Mouse (Mus musculus) midbrain, embryonic 13.5 days (tissue): Measurements from ENCODE around the gene Sorbs1. TPM values are rescaled to one million over a fixed set of nuclear protein-coding genes. Genes with fewer than 3 reads are reported as not detected.

Experiments
- ATAC-seq: fragments of 200-750 bp; cut with Nextera tagmentation; 2 replicates; pipeline ENCODE4 v1.8.0; 2017; ENCODE audit warnings: mild to moderate bottlenecking, moderate TSS enrichment, moderate library complexity
- H3K27ac ChIP-seq: fragments of 300-500 bp; sonication (generic); 2 replicates; pipeline ENCODE4 v1.5.1; 2015; ENCODE audit warnings: inconsistent platforms, mild to moderate bottlenecking, moderate library complexity
- H3K27me3 ChIP-seq: fragments of 300-500 bp; sonication (generic); 2 replicates; pipeline ENCODE4 v1.6.1; 2015; ENCODE audit warnings: mild to moderate bottlenecking, inconsistent platforms
- H3K36me3 ChIP-seq: fragments of 300-500 bp; sonication (generic); 2 replicates; pipeline ENCODE4 v1.6.1; 2015; ENCODE audit warnings: mild to moderate bottlenecking, inconsistent platforms
- H3K4me1 ChIP-seq: fragments of 300-500 bp; sonication (generic); replicated peaks from 2 replicates; pipeline ENCODE4 v1.6.1; 2015; ENCODE audit warnings: inconsistent platforms
- H3K4me2 ChIP-seq: fragments of 300-500 bp; sonication (generic); replicated peaks from 2 replicates; pipeline ENCODE4 v1.6.1; 2015; ENCODE audit warnings: moderate library complexity, mild to moderate bottlenecking, inconsistent platforms
- H3K4me3 ChIP-seq: fragments of 300-500 bp; sonication (generic); replicated peaks from 2 replicates; pipeline ENCODE4 v1.5.1; 2015; ENCODE audit warnings: mild to moderate bottlenecking, inconsistent platforms
- H3K9ac ChIP-seq: fragments of 300-500 bp; sonication (generic); replicated peaks from 2 replicates; pipeline ENCODE4 v1.6.1; 2015; ENCODE audit warnings: mild to moderate bottlenecking, inconsistent platforms
- H3K9me3 ChIP-seq: fragments of 300-500 bp; sonication (generic); 2 replicates; pipeline ENCODE4 v1.6.1; 2016; ENCODE audit warnings: mild to moderate bottlenecking, inconsistent platforms
- WGBS: fragments of 180-500 bp; shearing (Covaris S2); methylation state at CpG from one replicate; pipeline ENCODE4 v1.1.7; 2015; 5-methylcytosine and 5-hydroxymethylcytosine counted together
- polyA plus RNA-seq: library from polyadenylated mRNA; unstranded; fragments of >200 nt; fragmentation: Nextera tagmentation; extraction: Ambion mirVana; gene quantifications from 2 replicates; pipeline ENCODE4 v1.2.1, GENCODE M21; 2015

The Sorbs1 gene
- polyA plus RNA-seq, 1 experiment from 2014 or later = 78.7 TPM

DNA sequence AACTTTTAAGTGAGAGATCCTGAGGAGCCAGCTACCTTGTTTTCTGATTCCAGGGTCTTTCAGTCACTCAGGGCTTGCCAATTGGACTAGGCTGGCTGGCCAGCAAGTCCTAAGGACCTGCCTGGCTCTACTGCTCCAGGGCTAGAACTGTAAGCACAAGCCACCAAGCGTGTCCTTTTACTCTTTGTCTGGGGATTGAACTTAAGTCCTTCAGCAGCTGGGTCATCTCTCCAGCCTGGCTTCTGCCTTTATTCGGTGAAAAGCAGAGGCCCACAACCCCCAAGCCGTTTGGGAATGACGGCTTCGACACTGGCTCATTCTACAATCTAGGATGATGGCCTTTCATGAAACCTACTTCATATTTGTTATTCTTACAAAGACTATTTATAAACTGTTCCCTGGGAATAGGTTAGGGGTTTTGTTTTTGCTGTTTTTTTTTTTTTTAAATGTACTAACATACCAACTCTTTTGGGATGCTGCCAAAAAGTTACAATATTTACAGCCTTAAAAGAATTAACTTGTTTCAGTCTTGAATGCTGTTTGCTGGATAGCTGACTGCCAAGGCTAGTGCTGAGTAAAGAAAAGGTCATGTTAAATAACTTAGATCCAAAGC, 167.2 kb downstream of the Sorbs1 start:
- H3K36me3 ChIP-seq = 0 out of 2 replicates have a peak, but pooled peaks cover 5% of the 10 kb centered on the region
- H3K4me1 ChIP-seq = peaks cover 31% of the 10 kb centered on the region
- no peak overlapping the region for H3K9ac ChIP-seq
- H3K27ac ChIP-seq = no peak overlapping the region; the same call in 1 of the 2 replicates
- 60% methylated on average over 5 of the region's 5 CpGs for WGBS
- no peaks in the 10 kb centered on the region for H3K27me3 ChIP-seq
- no peak for ATAC-seq
- H3K4me3 ChIP-seq = no peak overlapping the region
- no peak overlapping the region for H3K4me2 ChIP-seq
- H3K9me3 ChIP-seq = no peaks in the 10 kb centered on the region

- WGBS = 21% methylated on average over 5 of the region's 5 CpGs
Observed at GRCm38 (mm10) chr19:40345684-40346083, 167.9 kb downstream of the Sorbs1 start.

DNA sequence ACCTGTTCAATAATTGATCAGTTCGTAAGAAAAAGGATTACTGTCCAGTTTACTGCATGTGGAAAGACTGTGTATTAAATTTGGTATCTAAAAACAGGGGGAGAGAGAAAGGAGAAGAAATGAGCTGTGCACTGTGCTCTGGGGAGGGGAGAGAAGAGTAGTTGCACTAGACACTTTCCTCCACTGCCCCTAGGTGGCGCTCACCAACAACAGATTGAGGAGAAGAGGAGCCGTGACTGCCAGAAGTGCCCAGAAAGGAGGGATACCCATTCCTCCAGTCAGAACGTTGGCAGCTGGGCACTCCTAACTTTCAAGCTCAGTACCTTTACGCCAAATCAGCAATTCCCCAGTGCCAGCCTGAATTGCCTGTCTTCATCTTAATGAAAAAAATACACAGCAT, 170.6 kb downstream of the Sorbs1 start:
- H3K9me3 ChIP-seq = no peaks in the 10 kb centered on the region
- peaks cover 4% of the 10 kb centered on the region for H3K4me1 ChIP-seq
- ATAC-seq = peak; percentile 68
- H3K27ac ChIP-seq = no peak overlapping the region
- no peaks in the 10 kb centered on the region for H3K27me3 ChIP-seq
- 6% methylated on average over 5 of the region's 5 CpGs for WGBS
- H3K4me2 ChIP-seq = no peak overlapping the region
- H3K9ac ChIP-seq = no peak overlapping the region
- no peak overlapping the region for H3K4me3 ChIP-seq
- peaks cover 8% of the 10 kb centered on the region; the same call in 1 of the 2 replicates for H3K36me3 ChIP-seq

More at GRCm38 (mm10) chr19:40345684-40346083, 167.9 kb downstream of the Sorbs1 start:
- H3K36me3 ChIP-seq = 0 out of 2 replicates have a peak, but pooled peaks cover 2% of the 10 kb centered on the region
- peaks cover 29% of the 10 kb centered on the region for H3K4me1 ChIP-seq
- H3K27me3 ChIP-seq = no peaks in the 10 kb centered on the region
- no peak overlapping the region for H3K9ac ChIP-seq
- no peak for ATAC-seq
- H3K4me2 ChIP-seq = no peak overlapping the region
- H3K9me3 ChIP-seq = no peaks in the 10 kb centered on the region
- H3K4me3 ChIP-seq = no peak overlapping the region
- H3K27ac ChIP-seq = no peak overlapping the region

DNA sequence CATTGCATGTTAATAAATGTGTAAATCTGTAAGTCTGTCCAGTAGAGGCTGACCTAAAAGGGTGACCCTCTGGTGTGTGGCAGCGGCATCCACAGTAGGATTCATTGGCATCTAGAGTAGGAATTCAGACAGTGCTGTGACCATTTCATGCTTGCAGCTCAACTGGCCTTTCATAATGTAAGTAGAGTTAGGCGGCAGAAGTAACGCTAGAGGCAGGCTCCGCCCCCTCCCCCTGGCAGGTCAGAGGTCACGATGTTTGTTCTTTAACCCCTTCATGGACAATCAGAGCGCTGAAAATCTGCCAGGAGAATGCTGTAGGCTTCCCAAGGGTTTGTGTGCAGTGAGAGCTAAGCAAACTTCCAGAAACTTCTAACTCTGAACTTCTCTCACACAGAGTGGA, 172.4 kb downstream of the Sorbs1 start:
- H3K4me1 ChIP-seq = no peaks in the 10 kb centered on the region
- ATAC-seq = no peak
- H3K9ac ChIP-seq = no peak overlapping the region
- no peaks in the 10 kb centered on the region for H3K27me3 ChIP-seq
- 11% methylated on average over 6 of the region's 6 CpGs for WGBS
- H3K9me3 ChIP-seq = no peaks in the 10 kb centered on the region
- no peak overlapping the region for H3K27ac ChIP-seq
- H3K4me2 ChIP-seq = no peak overlapping the region
- H3K36me3 ChIP-seq = peaks cover 7% of the 10 kb centered on the region; the same call in 1 of the 2 replicates
- no peak overlapping the region for H3K4me3 ChIP-seq

DNA sequence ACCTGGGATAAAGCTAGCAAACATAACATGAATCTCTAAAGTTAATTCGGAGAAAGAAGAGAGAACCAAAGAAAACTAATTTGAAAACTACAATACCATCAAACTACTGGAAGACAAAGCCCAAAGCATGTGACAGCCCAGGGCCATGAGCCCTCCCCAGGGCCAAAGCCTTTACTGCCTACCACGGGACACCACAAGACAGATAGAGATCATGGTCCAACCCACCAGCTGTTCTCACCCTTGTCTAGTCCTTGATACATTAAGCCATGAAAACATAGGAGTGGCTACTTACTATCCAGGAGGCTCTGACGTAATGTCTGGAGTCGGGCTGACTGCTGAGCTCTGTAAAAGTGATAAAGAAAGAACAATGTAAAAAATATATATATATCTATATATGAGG, 176.9 kb downstream of the Sorbs1 start:
- H3K27ac ChIP-seq = no peak overlapping the region
- H3K4me3 ChIP-seq = no peak overlapping the region
- H3K4me1 ChIP-seq = no peaks in the 10 kb centered on the region
- no peaks in the 10 kb centered on the region for H3K27me3 ChIP-seq
- WGBS = 84% methylated on average over 4 of the region's 4 CpGs
- ATAC-seq = no peak
- no peak overlapping the region for H3K9ac ChIP-seq
- H3K36me3 ChIP-seq = peaks cover 13% of the 10 kb centered on the region; the same call in 1 of the 2 replicates
- no peak overlapping the region for H3K4me2 ChIP-seq
- H3K9me3 ChIP-seq = no peaks in the 10 kb centered on the region

- WGBS = 37% methylated on average over 5 of the region's 5 CpGs
Observed at GRCm38 (mm10) chr19:40333905-40334304, 179.7 kb downstream of the Sorbs1 start.

GRCm38 (mm10) chr19:40333081-40333480, 180.5 kb downstream of the Sorbs1 start:
- Histone ChIP-seq H3K9ac (no peak overlapping the region), H3K4me3 (no peak overlapping the region), H3K36me3 (0 out of 2 replicates have a peak, but pooled peaks cover 8% of the 10 kb centered on the region), H3K9me3 (no peaks in the 10 kb centered on the region), H3K4me1 (no peaks in the 10 kb centered on the region), H3K27me3 (no peaks in the 10 kb centered on the region), H3K27ac (no peak overlapping the region), H3K4me2 (no peak overlapping the region)
- ATAC-seq = no peak
- 92% methylated on average over 4 of the region's 4 CpGs for WGBS

More at GRCm38 (mm10) chr19:40333905-40334304, 179.7 kb downstream of the Sorbs1 start:
- no peak overlapping the region for H3K27ac ChIP-seq
- no peaks in the 10 kb centered on the region for H3K9me3 ChIP-seq
- no peak overlapping the region for H3K4me2 ChIP-seq
- no peak overlapping the region for H3K4me3 ChIP-seq
- no peaks in the 10 kb centered on the region for H3K27me3 ChIP-seq
- ATAC-seq = no peak
- no peaks in the 10 kb centered on the region for H3K4me1 ChIP-seq
- H3K36me3 ChIP-seq = peaks cover 13% of the 10 kb centered on the region; the same call in 1 of the 2 replicates
- no peak overlapping the region for H3K9ac ChIP-seq

GRCm38 (mm10) chr19:40332303-40332702, 181.3 kb downstream of the Sorbs1 start:
- no peak for ATAC-seq
- H3K4me3 ChIP-seq = no peak overlapping the region
- WGBS = 96% methylated on average over 6 of the region's 6 CpGs

GRCm38 (mm10) chr19:40331846-40332245, 181.7 kb downstream of the Sorbs1 start:
- 63% methylated on average over 6 of the region's 6 CpGs for WGBS
- H3K27ac ChIP-seq = no peak overlapping the region
- H3K4me2 ChIP-seq = no peak overlapping the region
- H3K4me1 ChIP-seq = no peaks in the 10 kb centered on the region
- H3K9me3 ChIP-seq = no peaks in the 10 kb centered on the region
- H3K27me3 ChIP-seq = no peaks in the 10 kb centered on the region
- no peak overlapping the region for H3K4me3 ChIP-seq
- peaks cover 13% of the 10 kb centered on the region for H3K36me3 ChIP-seq
- no peak overlapping the region for H3K9ac ChIP-seq
- ATAC-seq = no peak

More at GRCm38 (mm10) chr19:40332303-40332702, 181.3 kb downstream of the Sorbs1 start:
- Histone ChIP-seq H3K9me3 (no peaks in the 10 kb centered on the region), H3K27ac (no peak overlapping the region), H3K4me1 (no peaks in the 10 kb centered on the region), H3K4me2 (no peak overlapping the region), H3K36me3 (peaks cover 9% of the 10 kb centered on the region), H3K9ac (no peak overlapping the region), H3K27me3 (no peaks in the 10 kb centered on the region)

DNA sequence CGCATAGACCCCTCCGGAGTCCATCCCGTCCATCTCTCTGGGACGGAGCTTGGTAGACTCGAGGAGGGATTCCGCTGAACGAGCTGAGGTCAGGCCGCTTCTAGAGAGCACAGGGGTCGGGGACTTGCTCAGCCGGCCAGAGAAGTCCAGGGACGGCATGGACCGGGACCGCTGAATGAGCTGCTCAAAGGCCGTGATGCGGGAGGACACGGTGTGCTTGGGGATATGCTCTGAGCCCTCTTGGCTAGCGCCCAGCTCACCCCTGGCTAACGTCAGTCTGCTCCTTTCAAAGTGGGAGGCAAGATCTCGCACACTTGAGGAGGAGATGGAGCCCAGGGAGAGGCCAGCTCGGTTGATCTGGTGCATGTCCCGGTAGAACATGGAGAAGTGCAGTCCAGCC, 187.5 kb downstream of the Sorbs1 start:
- no peaks in the 10 kb centered on the region for H3K27me3 ChIP-seq
- no peaks in the 10 kb centered on the region for H3K9me3 ChIP-seq
- no peak for ATAC-seq
- no peak overlapping the region for H3K27ac ChIP-seq
- no peak overlapping the region for H3K9ac ChIP-seq
- H3K4me3 ChIP-seq = no peak overlapping the region
- 95% methylated on average over 21 of the region's 21 CpGs for WGBS
- H3K36me3 ChIP-seq = peaks cover 48% of the 10 kb centered on the region
- no peak overlapping the region for H3K4me2 ChIP-seq
- no peaks in the 10 kb centered on the region for H3K4me1 ChIP-seq

DNA sequence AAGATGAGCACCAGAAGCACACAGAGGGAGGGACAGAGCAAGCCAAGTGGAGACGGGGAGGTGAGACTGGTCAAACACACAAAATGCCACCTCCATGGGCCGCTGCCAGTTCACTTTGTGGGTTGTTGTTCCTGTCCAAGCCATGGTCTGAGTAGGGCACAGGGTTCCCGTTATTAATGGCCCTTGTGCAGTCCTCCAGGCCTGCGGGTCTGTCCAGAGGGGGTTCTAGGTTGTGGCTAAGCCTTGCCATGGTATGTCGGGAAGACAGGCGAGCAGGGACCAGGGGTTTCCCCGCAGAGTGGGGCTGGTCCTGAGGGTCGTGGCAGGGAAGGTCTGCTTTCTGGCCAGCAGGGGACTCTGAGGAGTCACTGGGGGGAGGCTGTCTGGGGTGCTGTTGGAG, 188.2 kb downstream of the Sorbs1 start:
- Histone ChIP-seq H3K27me3 (no peaks in the 10 kb centered on the region), H3K27ac (no peak overlapping the region), H3K36me3 (peaks cover 53% of the 10 kb centered on the region), H3K4me1 (no peaks in the 10 kb centered on the region), H3K9ac (no peak overlapping the region), H3K4me3 (no peak overlapping the region), H3K4me2 (no peak overlapping the region), H3K9me3 (no peaks in the 10 kb centered on the region)
- WGBS = 89% methylated on average over 8 of the region's 8 CpGs
- no peak for ATAC-seq

DNA sequence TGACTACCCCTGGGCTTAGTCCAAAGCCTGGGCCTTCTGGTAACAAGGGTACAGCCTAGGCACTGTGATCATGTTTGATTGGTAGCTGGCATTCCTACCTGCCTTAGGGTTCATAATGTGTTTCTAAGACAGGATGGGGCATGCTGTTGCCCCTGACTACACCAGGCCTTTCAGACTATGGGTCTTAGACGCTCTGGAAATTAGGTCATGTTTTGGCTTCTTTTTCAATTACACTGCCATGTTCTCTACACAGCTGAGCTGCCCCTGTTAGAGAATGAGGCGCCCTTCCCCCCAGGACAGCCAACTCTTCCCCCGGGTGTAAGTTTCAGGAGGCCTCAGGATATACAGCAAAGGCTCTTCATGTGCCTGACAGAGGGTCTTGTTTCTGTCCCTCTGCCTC, 191.4 kb downstream of the Sorbs1 start:
- ATAC-seq = no peak
- no peaks in the 10 kb centered on the region for H3K9me3 ChIP-seq
- H3K27ac ChIP-seq = no peak overlapping the region
- no peaks in the 10 kb centered on the region for H3K27me3 ChIP-seq
- H3K4me3 ChIP-seq = no peak overlapping the region
- H3K4me2 ChIP-seq = no peak overlapping the region
- H3K36me3 ChIP-seq = peaks cover 65% of the 10 kb centered on the region
- H3K4me1 ChIP-seq = no peaks in the 10 kb centered on the region
- 82% methylated on average over 3 of the region's 3 CpGs for WGBS
- no peak overlapping the region for H3K9ac ChIP-seq

DNA sequence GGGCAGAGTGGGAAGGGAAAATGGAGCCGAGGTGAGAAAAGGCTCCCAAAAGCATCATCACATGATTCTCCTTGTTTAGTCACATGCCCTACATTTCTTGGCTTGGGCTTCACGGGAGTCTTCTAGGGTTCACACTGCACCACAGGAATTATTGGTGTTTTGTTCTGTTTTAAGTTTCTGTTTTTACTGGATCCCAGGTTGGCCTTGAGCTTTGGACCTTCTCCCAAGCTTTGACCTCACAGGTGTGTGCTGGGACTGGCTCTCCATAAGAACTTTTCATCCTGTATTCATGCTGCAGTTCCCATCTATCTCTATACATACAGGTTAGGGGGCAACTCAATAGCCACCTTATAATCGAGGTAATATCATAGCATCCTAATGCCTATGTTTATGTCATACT, 194.4 kb downstream of the Sorbs1 start:
- H3K27me3 ChIP-seq = no peaks in the 10 kb centered on the region
- H3K4me1 ChIP-seq = no peaks in the 10 kb centered on the region
- WGBS = 80% methylated on average over 3 of the region's 3 CpGs
- no peaks in the 10 kb centered on the region for H3K9me3 ChIP-seq
- H3K27ac ChIP-seq = no peak overlapping the region
- H3K9ac ChIP-seq = no peak overlapping the region
- peaks cover 50% of the 10 kb centered on the region for H3K36me3 ChIP-seq
- ATAC-seq = no peak
- H3K4me3 ChIP-seq = no peak overlapping the region
- H3K4me2 ChIP-seq = no peak overlapping the region
